11 mouse cellular contexts compared by ENCODE assay signal in genomic region chr6:94694481-94694880, GRCm38 (mm10). TPM values are rescaled to one million over a fixed set of nuclear protein-coding genes. Genes with fewer than 3 reads are reported as not detected.
DNase-seq lines count a peak whose midpoint lies in the region; ATAC-seq lines count a peak whose summit lies in the region.
"Had no signal": no experiment of that assay in that cellular context is flagged by ENCODE, and none has a peak within 500 bp of the region (broad histone marks: within the 10 kb centered on the region; RNA-seq: fewer than 3 reads in every experiment).

No protein-coding gene starts in this region.

- H3K4me1 ChIP-seq in heart, embryonic 16.5 days (ENCODE audit: control insufficient read depth, insufficient read depth, low read length) = peaks cover 62% of the 10 kb centered on the region
- peaks cover 14% of the 10 kb centered on the region for H3K4me1 ChIP-seq in hindbrain, embryonic 16.5 days (ENCODE audit: control insufficient read depth, insufficient read depth, low read depth, low read length)
- peaks cover 11% of the 10 kb centered on the region; the same call in 1 of the 2 replicates for H3K4me1 ChIP-seq in neural tube, embryonic 14.5 days (ENCODE audit: control insufficient read depth, insufficient read depth, low read length)

- no peaks in the 10 kb centered on the region for H3K9me3 ChIP-seq in heart, embryonic 16.5 days (replicated peaks; ENCODE audit: control insufficient read depth, low read length)
- H3K9me3 ChIP-seq in hindbrain, embryonic 16.5 days (ENCODE audit: control insufficient read depth, low read length) = no peaks in the 10 kb centered on the region
- H3K9me3 ChIP-seq in neural tube, embryonic 14.5 days (ENCODE audit: control insufficient read depth, low read length) = no peaks in the 10 kb centered on the region

- WGBS in heart, embryonic 16.5 days = 24% methylated on average over 1 of the region's 1 CpGs
- WGBS in hindbrain, embryonic 16.5 days = 6% methylated on average over 1 of the region's 1 CpGs
- 0% methylated on average over 1 of the region's 1 CpGs for WGBS in neural tube, embryonic 14.5 days

- no peak for ATAC-seq in heart, embryonic 16.5 days (replicated peaks; ENCODE audit: extremely low read depth, insufficient read depth, low FRiP score)
- no peak for ATAC-seq in hindbrain, embryonic 16.5 days
- no peak for ATAC-seq in neural tube, embryonic 14.5 days (ENCODE audit: low read depth)

- H3K4me2 ChIP-seq in heart, embryonic 16.5 days (ENCODE audit: low read depth, low read length) = no peak overlapping the region; the same call in 1 of the 2 replicates
- peak overlapping the region; percentile 92 for H3K4me2 ChIP-seq in hindbrain, embryonic 16.5 days (ENCODE audit: low read length)
- H3K4me2 ChIP-seq in neural tube, embryonic 14.5 days (ENCODE audit: low read depth, low read length) = peak overlapping the region; percentile 79; the same call in 1 of the 2 replicates

- no peaks in the 10 kb centered on the region for H3K27me3 ChIP-seq in heart, embryonic 16.5 days (ENCODE audit: control insufficient read depth, insufficient read depth, low read length)
- H3K27me3 ChIP-seq in hindbrain, embryonic 16.5 days (replicated peaks; ENCODE audit: control insufficient read depth, insufficient read depth, low read length) = no peaks in the 10 kb centered on the region
- H3K27me3 ChIP-seq in neural tube, embryonic 14.5 days (ENCODE audit: control insufficient read depth, insufficient read depth, low read length) = no peaks in the 10 kb centered on the region

- H3K4me3 ChIP-seq in heart, embryonic 16.5 days (ENCODE audit: low read length) = no peak overlapping the region
- no peak overlapping the region for H3K4me3 ChIP-seq in hindbrain, embryonic 16.5 days (ENCODE audit: low read length)
- H3K4me3 ChIP-seq in neural tube, embryonic 14.5 days (ENCODE audit: low read depth, low read length) = no peak overlapping the region

- intact Hi-C loops in heart, postnatal 25 days (cut with DNase I) = no loop called here

- H3K27ac ChIP-seq in heart, embryonic 16.5 days (ENCODE audit: low read length) = peak overlapping the region; percentile 17
- H3K27ac ChIP-seq in hindbrain, embryonic 16.5 days (ENCODE audit: low read depth, low read length) = no peak overlapping the region
- H3K27ac ChIP-seq in neural tube, embryonic 14.5 days (ENCODE audit: low read depth, low read length) = no peak overlapping the region

- H3K36me3 ChIP-seq in heart, embryonic 16.5 days (ENCODE audit: control insufficient read depth, insufficient read depth) = no peaks in the 10 kb centered on the region
- H3K36me3 ChIP-seq in hindbrain, embryonic 16.5 days (ENCODE audit: control insufficient read depth, insufficient read depth, low read length) = no peaks in the 10 kb centered on the region
- no peaks in the 10 kb centered on the region for H3K36me3 ChIP-seq in neural tube, embryonic 14.5 days (ENCODE audit: control insufficient read depth, insufficient read depth, low read length)

- no peak overlapping the region for H3K9ac ChIP-seq in heart, embryonic 16.5 days (ENCODE audit: low read length)
- no peak overlapping the region for H3K9ac ChIP-seq in hindbrain, embryonic 16.5 days (ENCODE audit: low read depth, low read length)
- no peak overlapping the region for H3K9ac ChIP-seq in neural tube, embryonic 14.5 days (replicated peaks; ENCODE audit: low read depth, low read length)
- H3K9ac ChIP-seq: lung, embryonic 14.5 days had no signal

- no peak for DNase-seq in heart, postnatal 25 days (ENCODE audit: low spot score)
- DNase-seq in ZHBTc4 (ENCODE audit: low read depth, low spot score) = peak; percentile 59
- DNase-seq in adrenal gland, postnatal 14 days = no peak
- DNase-seq in kidney, adult 11 months = no peak
- DNase-seq: cerebellum, adult 18-20 months; layer of hippocampus, postnatal 36 days; lung, embryonic 14.5 days; thymus, adult 18-20 months had no signal

RNA-seq across cellular contexts. Expression of gene Lrig1, which starts 5.5 kb away (rescaled TPM):
- polyA plus RNA-seq in heart, embryonic 16.5 days (2015; fragmentation: Nextera tagmentation; extraction: Ambion mirVana) = 7.7 and 8.9 TPM in 2 replicates
- 10 to 100 TPM; 35.3 to 35.9 TPM for total RNA-seq in heart, postnatal 25 days (2021)
- polyA plus RNA-seq in hindbrain, embryonic 16.5 days (2015; fragmentation: Nextera tagmentation; extraction: Ambion mirVana) = 18.7 and 22.7 TPM in 2 replicates
- polyA plus RNA-seq in neural tube, embryonic 14.5 days (2014; fragmentation: Nextera tagmentation; extraction: Ambion mirVana) = 20.6 and 25.2 TPM in 2 replicates
- total RNA-seq in adrenal gland, postnatal 14 days (2021) = 18.5 and 19.1 TPM in 2 replicates
